Mouse (Mus musculus) E14TG2a.4 (cell line): ENCODE data around the gene Mfsd10.

ENCODE experiments used
- CTCF ChIP-seq: conservative IDR thresholded peaks from 2 replicates; pipeline ENCODE4 v1.5.1; 2014; ENCODE audit warnings: low read length
- NANOG ChIP-seq: IDR thresholded peaks from 2 replicates; pipeline ENCODE4 v1.6.1; 2014; ENCODE audit warnings: borderline replicate concordance, low read length, mixed read lengths
- POU5F1 ChIP-seq: IDR thresholded peaks from 2 replicates; pipeline ENCODE4 v1.6.1; 2014; ENCODE audit warnings: low read length, borderline replicate concordance

GRCm38 (mm10) chr5:34592666-34593065 lies 44.3 kb downstream of the Mfsd10 start:
- TF ChIP-seq CTCF (no peak), NANOG (no peak), POU5F1 (no peak)
